Mouse (Mus musculus) lung, postnatal 4 days (tissue): ENCODE data around the gene Bbc3.
"Not testable (repeated sequence)": the region's sequence is repeated elsewhere in the genome, so short reads cannot be mapped to it uniquely, and the experiment has no call there.

Experiments used
- DNase-seq, 2 experiments: peaks; one replicate each; pipeline ENCODE4 v3.0.0; 2021

The Bbc3 gene

GRCm38 (mm10) chr7:16294837-16295236 lies 13.4 kb upstream of the Bbc3 start:
- peak; percentile 97 for DNase-seq

DNA sequence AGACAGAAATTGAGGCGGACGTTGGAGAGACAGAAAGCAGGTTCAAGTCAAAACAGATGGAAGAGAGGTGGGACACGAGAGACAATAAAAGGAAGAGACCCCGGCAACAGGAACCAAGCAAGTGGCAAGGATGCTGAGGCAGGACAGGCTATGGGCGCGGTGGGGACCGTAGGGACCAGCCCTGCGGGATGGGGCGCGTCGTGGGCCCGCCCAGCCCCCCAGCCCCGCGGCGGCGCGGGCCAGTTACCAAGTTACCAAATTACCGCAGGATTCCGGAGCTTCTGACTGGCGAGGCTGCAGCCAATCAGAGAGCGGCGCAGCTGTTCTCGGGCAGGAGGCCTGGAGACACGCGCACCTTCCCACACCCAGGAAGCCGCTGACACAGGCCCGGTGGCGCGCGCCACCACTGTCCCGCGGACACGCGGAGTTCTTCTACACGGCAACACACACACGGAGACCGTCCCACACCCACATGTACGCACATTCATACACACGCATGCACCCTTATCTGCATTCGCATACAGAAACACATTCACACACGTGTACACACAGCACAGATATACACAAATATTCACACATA lies 12.8 kb upstream of the Bbc3 start:
- peak; percentile 82 to 90 for DNase-seq

DNA sequence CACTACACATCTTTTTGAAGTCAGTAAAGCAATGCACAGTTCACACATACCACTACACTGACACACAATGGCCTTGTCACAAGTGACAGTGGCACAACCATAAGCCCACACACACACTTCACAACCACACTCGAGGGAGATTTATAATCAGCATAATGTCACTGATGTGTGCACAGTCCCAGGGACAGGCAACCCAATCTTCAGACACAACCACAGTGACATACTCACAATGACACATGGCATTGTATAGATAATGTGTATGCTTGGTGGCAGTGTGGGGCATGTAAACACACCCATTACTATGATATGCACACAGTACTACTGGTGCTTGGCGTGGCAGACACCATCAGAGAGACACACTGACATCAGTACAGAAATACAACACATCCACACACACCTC lies 12.0 kb upstream of the Bbc3 start:
- DNase-seq, result no peak

GRCm38 (mm10) chr7:16296766-16297390 lies 11.3 kb upstream of the Bbc3 start:
- peak; percentile 93 to 94 for DNase-seq

DNA sequence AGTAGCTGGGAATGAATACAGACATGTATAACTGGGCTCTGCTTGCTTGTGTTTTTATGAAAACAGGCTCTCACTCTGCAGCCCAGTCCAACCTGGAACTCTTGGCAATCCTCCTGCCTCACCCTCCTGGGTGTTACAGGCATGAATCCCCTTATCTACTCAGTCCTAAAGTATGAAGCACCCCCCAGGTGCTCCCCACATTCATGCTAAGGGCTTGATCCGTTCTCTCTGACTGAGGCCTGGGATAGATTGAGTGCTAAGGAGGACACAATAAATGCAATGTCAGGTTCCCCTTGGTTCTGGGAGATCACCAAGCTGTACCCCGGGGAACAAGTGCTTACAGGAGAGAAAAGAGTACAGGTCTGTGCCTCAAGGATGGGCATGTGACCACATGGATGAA lies 10.6 kb upstream of the Bbc3 start:
- no peak for DNase-seq

DNA sequence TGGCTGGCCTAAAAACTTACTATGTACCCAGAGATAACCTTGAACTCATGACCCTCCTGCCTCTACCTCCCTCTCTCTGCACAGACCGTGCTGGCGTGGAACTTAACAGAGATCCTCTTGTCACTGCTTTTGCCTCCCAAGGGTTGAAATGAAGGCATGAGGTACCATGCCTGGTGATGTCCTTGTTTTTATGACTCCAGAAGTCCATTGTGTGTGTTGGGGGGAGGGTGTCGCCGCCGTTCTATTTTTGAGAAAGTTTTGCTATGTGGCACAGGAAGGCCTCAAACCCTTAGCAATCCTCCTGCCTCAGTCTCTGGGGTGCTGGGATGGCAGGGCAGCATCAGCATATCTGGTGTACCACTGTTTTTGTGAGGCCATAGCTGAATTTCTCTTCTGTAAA lies 9.3 kb upstream of the Bbc3 start:
- no peak for DNase-seq

GRCm38 (mm10) chr7:16299419-16300035 lies 8.7 kb upstream of the Bbc3 start:
- DNase-seq, result peak; percentile 89 to 93

GRCm38 (mm10) chr7:16307141-16307540 lies 1.1 kb upstream of the Bbc3 start:
- not testable (repeated sequence) for DNase-seq

GRCm38 (mm10) chr7:16308555-16309317 lies 543 bp downstream of the Bbc3 start:
- DNase-seq, result peak in 1 of 2 experiments; percentile 42

DNA sequence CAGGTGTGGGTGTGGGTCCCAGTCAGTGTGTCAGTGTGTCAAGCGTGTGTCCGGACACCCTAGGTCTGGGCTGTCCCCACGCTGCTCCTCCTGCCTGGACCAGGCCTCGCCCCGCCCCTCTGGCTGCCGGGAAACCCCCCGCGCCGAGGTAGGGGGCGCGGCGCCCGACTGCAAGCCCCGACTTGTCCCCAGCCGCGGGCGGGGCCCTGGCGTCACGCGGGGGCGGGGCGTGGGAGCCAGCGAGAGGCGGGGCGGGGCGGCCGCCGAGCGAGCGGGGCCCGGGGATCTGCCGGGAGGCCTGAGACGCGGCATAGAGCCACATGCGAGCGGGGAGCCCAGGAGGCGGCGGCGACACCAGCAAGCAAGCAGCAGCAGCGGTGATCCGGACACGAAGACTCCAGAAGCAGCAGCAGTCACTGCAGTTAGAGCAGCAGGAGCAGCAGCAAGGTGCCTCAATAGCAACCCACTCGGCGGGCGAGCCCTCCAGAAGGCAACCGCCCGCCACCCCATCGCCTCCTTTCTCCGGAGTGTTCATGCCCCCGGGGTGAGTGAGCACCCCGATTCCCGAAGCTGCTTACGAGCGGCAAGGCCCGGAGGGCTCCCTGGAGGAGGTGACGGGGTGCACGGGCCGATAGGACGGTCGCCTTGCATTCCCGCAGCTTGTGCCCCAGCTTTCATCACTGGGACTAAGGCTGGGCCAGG lies 1.3 kb downstream of the Bbc3 start:
- peak; percentile 94 to 96 for DNase-seq

DNA sequence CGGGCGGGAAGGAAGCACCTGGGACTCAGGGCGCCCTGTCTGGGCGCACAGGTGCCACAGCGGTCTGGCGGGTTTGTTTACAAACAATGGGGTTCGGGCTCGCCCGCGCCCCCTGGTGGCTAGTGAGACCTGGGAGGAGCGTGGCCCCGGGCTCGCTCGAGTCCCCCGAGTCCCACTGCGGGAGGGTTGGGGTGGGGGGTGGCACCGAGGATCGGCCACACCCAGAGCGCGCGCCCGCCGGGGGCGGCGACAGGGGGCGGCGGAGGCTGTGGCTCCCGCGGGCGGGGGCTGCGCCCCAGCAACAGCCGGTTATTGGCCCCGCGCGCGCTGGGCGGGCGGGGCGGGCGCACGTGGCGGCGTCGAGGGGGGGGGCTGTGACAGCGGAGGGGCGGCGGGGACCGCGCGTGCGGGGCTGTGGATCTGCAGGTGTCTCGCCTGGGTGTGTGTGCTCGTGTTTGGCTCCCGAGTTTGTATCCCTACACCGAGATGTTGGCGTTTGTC lies 1.9 kb downstream of the Bbc3 start:
- peak; percentile 90 to 91 for DNase-seq

- peak; percentile 52 to 57 for DNase-seq
Measured at GRCm38 (mm10) chr7:16310521-16311452, 2.6 kb downstream of the Bbc3 start.

- peak; percentile 59 to 64 for DNase-seq
Measured at GRCm38 (mm10) chr7:16311453-16312004, 3.3 kb downstream of the Bbc3 start.

GRCm38 (mm10) chr7:16312011-16312671 lies 3.9 kb downstream of the Bbc3 start:
- DNase-seq, result peak; percentile 74 to 78

DNA sequence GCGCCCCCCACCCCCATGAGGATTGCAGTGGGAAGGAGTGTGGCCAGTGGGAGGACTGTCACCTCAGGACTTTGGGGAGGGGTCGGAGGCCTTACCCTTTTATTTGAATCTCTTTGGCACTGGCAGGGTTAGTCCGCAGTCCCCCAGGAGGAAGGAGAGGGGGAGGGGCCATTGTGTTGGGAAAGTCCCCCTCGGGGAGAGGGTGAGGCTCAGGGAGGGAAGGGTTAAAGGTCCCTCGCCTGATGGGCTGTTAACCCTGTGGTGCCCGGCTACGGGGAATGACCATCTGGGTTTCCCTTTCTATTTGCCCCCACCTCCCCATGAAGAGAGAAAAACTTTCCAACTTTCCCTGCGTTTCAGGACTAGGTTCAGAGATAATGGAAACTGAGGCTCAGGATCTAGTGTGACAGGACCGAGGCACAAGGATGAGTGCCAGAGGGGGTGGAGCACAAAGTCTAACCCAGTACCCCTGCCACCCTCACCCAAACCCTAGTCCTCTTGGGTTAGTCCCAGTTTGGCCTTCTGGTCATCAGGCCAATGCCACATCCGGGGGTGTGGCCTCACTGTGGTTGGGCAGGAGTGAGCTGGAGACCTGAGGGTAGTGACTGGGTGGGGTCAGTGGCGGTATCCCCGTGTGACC lies 4.6 kb downstream of the Bbc3 start:
- peak; percentile 90 to 91 for DNase-seq

DNA sequence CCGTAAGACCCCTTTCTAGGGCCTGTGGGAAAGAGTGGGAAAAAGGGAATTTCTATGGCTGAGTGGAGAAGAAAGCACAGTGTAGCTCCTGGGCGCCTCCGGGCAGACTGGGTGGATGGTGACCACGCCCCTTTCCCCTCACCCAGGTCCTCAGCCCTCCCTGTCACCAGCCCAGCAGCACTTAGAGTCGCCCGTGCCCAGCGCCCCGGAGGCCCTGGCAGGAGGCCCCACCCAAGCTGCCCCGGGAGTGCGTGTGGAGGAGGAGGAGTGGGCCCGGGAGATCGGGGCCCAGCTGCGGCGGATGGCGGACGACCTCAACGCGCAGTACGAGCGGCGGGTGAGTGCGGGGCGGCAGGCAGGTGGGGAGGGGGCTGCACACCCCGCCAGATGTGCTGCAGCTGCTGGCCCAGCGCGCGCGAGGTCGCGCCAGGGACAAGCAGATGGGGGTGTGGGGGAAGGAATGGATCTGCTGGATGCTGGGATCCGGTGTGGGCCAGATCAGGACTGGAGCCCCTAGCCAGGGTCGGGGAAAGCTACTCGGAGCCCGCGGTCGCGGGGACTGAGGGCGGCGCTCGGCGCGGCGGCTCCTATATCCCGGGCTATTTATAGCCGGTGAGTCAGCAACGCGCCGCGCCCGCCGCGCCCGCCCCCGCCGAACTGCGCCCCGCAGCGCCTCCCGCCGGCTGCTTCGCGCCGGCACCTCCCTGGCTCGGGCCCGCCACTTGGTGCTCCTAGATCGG lies 5.5 kb downstream of the Bbc3 start:
- peak; percentile 91 to 92 for DNase-seq

- DNase-seq, result no peak
Measured at GRCm38 (mm10) chr7:16314221-16314775, 6.1 kb downstream of the Bbc3 start.

DNA sequence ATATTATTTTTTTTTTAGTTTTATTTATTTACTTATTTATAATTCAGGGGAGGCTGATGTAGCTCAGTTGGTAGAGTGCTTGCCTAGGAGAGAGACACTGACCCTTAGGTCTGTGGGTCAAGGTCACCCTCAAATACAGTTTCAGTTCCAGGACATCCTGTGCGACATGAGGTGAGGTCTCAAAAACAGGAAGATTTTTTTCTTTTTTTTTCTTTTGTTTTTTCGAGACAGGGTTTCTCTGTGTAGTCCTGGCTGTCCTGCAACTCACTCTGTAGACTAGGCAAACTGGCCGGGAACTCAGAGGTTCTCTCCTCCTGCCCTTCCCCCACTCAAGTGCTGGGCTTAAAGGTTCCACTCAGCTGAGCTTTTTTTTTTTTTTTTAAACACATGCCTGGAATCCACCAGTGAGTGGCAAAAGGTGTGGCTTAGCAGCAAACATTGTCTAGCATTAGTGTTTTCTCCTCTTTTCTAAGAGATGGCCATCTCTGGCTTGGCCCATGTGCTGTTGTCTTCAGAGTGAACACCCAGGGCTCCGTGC lies 7.1 kb downstream of the Bbc3 start:
- DNase-seq, result peak; percentile 50 to 57

DNA sequence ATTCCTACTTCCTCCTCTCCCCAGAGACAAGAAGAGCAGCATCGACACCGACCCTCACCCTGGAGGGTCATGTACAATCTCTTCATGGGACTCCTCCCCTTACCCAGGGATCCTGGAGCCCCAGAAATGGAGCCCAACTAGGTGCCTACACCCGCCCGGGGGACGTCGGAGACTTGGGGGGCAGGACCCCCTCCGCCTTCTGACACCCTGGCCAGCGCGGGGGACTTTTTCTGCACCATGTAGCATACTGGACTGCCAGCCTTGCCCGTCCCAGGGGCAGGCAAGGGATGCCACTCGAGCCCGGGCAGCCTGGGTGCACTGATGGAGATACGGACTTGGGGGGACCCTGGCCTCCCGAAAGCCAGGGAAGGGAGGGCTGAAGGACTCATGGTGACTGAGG lies 8.9 kb downstream of the Bbc3 start:
- no peak for DNase-seq
